Mouse (Mus musculus) forebrain, embryonic 15.5 days (tissue): ENCODE results near the gene Sema4d. TPM values are rescaled to one million over a fixed set of nuclear protein-coding genes. Genes with fewer than 3 reads are reported as not detected.

Experiments used
- ATAC-seq: fragments of 200-750 bp; cut with Nextera tagmentation; replicated peaks from 2 replicates; pipeline ENCODE4 v1.8.0; 2017; ENCODE audit warnings: mild to moderate bottlenecking, moderate TSS enrichment, moderate library complexity
- H3K27ac ChIP-seq: fragments of 300-500 bp; sonication (generic); replicated peaks from 2 replicates; pipeline ENCODE4 v1.5.1; 2015; ENCODE audit warnings: mild to moderate bottlenecking, inconsistent platforms
- H3K27me3 ChIP-seq: fragments of 300-500 bp; sonication (generic); 2 replicates; pipeline ENCODE4 v1.6.1; 2015; ENCODE audit warnings: inconsistent platforms
- H3K36me3 ChIP-seq: fragments of 300-500 bp; sonication (generic); 2 replicates; pipeline ENCODE4 v1.6.1; 2015; ENCODE audit warnings: mild to moderate bottlenecking, inconsistent platforms
- H3K4me1 ChIP-seq: fragments of 300-500 bp; sonication (generic); 2 replicates; pipeline ENCODE4 v1.6.1; 2015; ENCODE audit warnings: inconsistent platforms
- H3K4me2 ChIP-seq: fragments of 300-500 bp; sonication (generic); replicated peaks from 2 replicates; pipeline ENCODE4 v1.6.1; 2015; ENCODE audit warnings: mild to moderate bottlenecking, inconsistent platforms
- H3K4me3 ChIP-seq: fragments of 300-500 bp; sonication (generic); 2 replicates; pipeline ENCODE4 v1.5.1; 2015; ENCODE audit warnings: mild to moderate bottlenecking, inconsistent platforms
- H3K9ac ChIP-seq: fragments of 300-500 bp; sonication (generic); replicated peaks from 2 replicates; pipeline ENCODE4 v1.6.1; 2015; ENCODE audit warnings: mild to moderate bottlenecking, inconsistent platforms
- H3K9me3 ChIP-seq: fragments of 300-500 bp; sonication (generic); 2 replicates; pipeline ENCODE4 v1.6.1; 2016; ENCODE audit warnings: inconsistent platforms
- WGBS: fragments of 180-500 bp; shearing (Covaris S2); methylation state at CpG from one replicate; pipeline ENCODE4 v1.1.7; 2015; ENCODE audit warnings: mixed read lengths; 5-methylcytosine and 5-hydroxymethylcytosine counted together
- polyA plus RNA-seq: library from polyadenylated mRNA; unstranded; fragments of >200 nt; fragmentation: Nextera tagmentation; extraction: Ambion mirVana; gene quantifications from 2 replicates; pipeline ENCODE4 v1.2.1, GENCODE M21; 2015

The Sema4d gene
- polyA plus RNA-seq, 1 experiment from 2014 or later: 20.7 TPM

DNA sequence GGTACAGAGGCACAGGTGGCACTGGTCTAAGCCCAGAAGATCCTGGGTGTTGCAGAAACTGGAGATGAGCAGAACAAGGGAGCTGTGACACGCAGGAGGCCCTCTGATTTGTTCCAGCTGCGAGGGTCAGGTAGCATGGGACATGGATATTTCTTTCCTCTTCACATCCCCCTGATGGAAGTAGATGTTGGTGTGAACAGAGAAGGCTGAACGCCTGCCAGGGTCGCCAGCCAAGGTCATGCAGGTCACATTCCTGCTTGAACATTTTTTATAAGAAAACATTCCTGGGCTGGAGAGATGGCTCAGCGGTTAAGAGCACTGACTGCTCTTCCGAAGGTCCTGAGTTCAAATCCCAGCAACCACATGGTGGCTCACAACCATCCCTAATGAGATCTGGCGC is 66.2 kb downstream of the Sema4d start:
- H3K27ac ChIP-seq: no peak overlapping the region
- no peak overlapping the region for H3K4me3 ChIP-seq
- no peaks in the 10 kb centered on the region for H3K9me3 ChIP-seq
- no peaks in the 10 kb centered on the region for H3K27me3 ChIP-seq
- H3K36me3 ChIP-seq: no peaks in the 10 kb centered on the region
- H3K4me2 ChIP-seq: no peak overlapping the region
- no peak overlapping the region for H3K9ac ChIP-seq
- ATAC-seq: no peak
- H3K4me1 ChIP-seq: peaks cover 24% of the 10 kb centered on the region
- WGBS: 88% methylated on average over 7 of the region's 7 CpGs

DNA sequence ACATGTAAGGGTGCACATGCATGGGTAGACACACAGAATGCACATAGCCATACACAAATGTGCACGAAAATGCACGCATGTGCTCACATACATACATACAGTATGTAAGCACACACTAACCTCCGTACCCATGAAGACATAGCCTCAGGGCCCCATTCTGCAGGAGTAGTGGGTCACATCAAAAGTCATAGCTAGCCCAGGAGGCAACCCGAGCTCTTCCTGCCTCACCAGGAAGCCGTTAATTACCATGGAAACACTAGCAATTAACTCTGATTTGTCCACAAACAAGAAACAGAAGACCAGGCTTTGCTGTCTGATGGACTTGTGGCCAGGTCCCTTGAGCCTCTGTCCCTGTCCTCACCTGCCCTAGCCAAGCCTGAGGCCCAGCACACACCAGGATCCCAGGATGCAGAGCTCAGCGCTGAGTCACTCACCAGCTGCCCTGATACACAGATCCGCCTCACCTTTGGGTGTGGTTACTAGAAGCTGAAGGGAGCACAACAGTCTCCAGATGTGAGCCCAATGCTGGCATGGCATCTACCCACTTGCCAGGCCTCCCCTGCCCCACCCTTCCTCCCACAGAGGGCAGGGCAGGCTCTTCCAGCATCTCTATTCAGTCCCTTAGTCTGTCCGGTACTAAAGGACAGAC is 67.5 kb downstream of the Sema4d start:
- H3K36me3 ChIP-seq: no peaks in the 10 kb centered on the region
- ATAC-seq: no peak

DNA sequence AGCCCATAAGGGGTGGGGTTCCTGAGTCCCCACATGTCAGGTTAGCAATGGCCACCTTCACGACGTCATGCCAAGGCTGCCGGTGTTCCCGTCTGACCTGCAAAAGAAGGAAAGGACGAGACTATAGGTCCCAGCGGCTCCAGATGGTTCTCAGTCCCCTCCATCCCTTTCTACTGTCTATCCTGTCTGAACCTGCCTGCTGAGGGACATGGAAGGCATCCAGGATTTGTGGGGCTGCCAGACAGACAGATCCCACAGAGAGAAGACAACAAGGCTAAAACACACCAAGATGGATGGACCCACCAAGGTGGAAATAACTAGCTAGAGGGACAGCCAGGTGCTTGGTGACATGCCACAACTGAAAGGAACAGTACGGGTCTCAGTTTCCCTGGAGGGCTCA is 68.1 kb downstream of the Sema4d start:
- ATAC-seq: no peak
- Histone ChIP-seq H3K4me2 (no peak overlapping the region), H3K4me1 (peaks cover 15% of the 10 kb centered on the region), H3K27ac (no peak overlapping the region), H3K27me3 (no peaks in the 10 kb centered on the region), H3K36me3 (no peaks in the 10 kb centered on the region), H3K9me3 (no peaks in the 10 kb centered on the region), H3K9ac (no peak overlapping the region), H3K4me3 (no peak overlapping the region)
- WGBS: 83% methylated on average over 7 of the region's 7 CpGs

More for the DNA sequence above, 67.5 kb downstream of the Sema4d start:
- Histone ChIP-seq H3K9ac (no peak overlapping the region), H3K9me3 (no peaks in the 10 kb centered on the region), H3K27me3 (no peaks in the 10 kb centered on the region), H3K4me2 (no peak overlapping the region), H3K27ac (no peak overlapping the region), H3K4me1 (peaks cover 19% of the 10 kb centered on the region), H3K4me3 (no peak overlapping the region)
- 67% methylated on average over 8 of the region's 8 CpGs for WGBS

DNA sequence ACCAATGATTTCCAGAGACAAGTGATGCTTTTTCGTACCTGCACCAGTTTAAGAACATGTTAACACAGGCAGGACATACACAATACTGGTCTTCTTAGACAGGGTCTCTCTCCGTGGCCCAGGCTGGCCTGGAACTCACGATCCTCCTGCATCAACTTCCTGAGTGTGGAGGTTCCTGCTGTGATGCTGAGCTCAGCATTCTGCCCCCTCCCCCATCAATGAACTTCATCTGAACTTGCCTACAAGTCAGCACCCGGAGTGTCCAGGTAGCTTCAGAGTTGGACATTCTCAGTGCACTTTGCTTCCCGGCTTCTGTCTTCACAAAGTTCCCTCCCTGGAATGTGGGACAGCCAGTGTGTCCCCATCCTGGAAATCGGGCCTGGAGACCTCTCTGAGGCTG is 69.0 kb downstream of the Sema4d start:
- H3K9ac ChIP-seq: no peak overlapping the region
- no peaks in the 10 kb centered on the region for H3K27me3 ChIP-seq
- 85% methylated on average over 6 of the region's 6 CpGs for WGBS
- no peak overlapping the region for H3K27ac ChIP-seq
- ATAC-seq: no peak
- no peaks in the 10 kb centered on the region for H3K9me3 ChIP-seq
- H3K4me3 ChIP-seq: no peak overlapping the region
- H3K4me2 ChIP-seq: no peak overlapping the region
- H3K36me3 ChIP-seq: no peaks in the 10 kb centered on the region
- H3K4me1 ChIP-seq: peaks cover 6% of the 10 kb centered on the region

GRCm38 (mm10) chr13:51723114-51723513 is 70.4 kb downstream of the Sema4d start:
- Histone ChIP-seq H3K4me3 (no peak overlapping the region), H3K4me1 (0 out of 2 replicates have a peak, but pooled peaks cover 5% of the 10 kb centered on the region), H3K27me3 (no peaks in the 10 kb centered on the region), H3K27ac (no peak overlapping the region), H3K4me2 (no peak overlapping the region), H3K9me3 (no peaks in the 10 kb centered on the region), H3K36me3 (peaks cover 8% of the 10 kb centered on the region; the same call in 1 of the 2 replicates), H3K9ac (no peak overlapping the region)
- ATAC-seq: no peak
- WGBS: 86% methylated on average over 5 of the region's 5 CpGs

- no peaks in the 10 kb centered on the region for H3K9me3 ChIP-seq
- 93% methylated on average over 4 of the region's 4 CpGs for WGBS
- ATAC-seq: no peak
These were observed 73.0 kb downstream of the Sema4d start for GRCm38 (mm10) chr13:51720556-51720955.

DNA sequence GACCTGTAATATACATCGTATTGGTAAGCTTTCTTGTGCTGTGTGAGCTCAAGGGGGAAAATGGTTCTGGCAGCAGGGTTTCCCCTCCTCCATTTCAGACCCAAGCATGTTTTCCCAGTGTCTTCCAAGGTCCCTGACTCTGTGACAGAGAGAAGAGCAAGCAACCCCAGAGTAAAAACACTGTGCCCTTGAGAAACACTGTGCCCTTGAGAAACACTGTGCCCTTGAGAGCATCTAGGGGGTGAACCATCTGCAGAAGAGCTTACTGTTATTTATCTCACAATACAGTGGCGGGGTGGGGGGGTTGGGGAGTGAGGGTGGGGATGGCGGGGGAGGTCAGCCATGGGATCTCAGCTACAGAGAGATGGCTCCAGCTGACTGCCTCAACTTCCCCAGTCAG is 74.3 kb downstream of the Sema4d start:
- no peaks in the 10 kb centered on the region for H3K27me3 ChIP-seq
- 76% methylated on average over 3 of the region's 3 CpGs for WGBS
- H3K4me2 ChIP-seq: no peak overlapping the region

More at GRCm38 (mm10) chr13:51720556-51720955, 73.0 kb downstream of the Sema4d start:
- Histone ChIP-seq H3K4me2 (no peak overlapping the region), H3K4me3 (no peak overlapping the region), H3K9ac (no peak overlapping the region), H3K4me1 (no peaks in the 10 kb centered on the region), H3K27ac (no peak overlapping the region), H3K27me3 (no peaks in the 10 kb centered on the region), H3K36me3 (peaks cover 8% of the 10 kb centered on the region; the same call in 1 of the 2 replicates)

GRCm38 (mm10) chr13:51716350-51717263 is 76.9 kb downstream of the Sema4d start:
- H3K36me3 ChIP-seq: peaks cover 22% of the 10 kb centered on the region
- H3K4me2 ChIP-seq: no peak overlapping the region
- ATAC-seq: no peak
- H3K4me3 ChIP-seq: no peak overlapping the region
- no peaks in the 10 kb centered on the region for H3K27me3 ChIP-seq
- no peaks in the 10 kb centered on the region for H3K9me3 ChIP-seq
- H3K9ac ChIP-seq: no peak overlapping the region
- no peaks in the 10 kb centered on the region for H3K4me1 ChIP-seq
- no peak overlapping the region for H3K27ac ChIP-seq
- WGBS: 80% methylated on average over 8 of the region's 8 CpGs

More for the DNA sequence above, 74.3 kb downstream of the Sema4d start:
- no peak overlapping the region for H3K27ac ChIP-seq
- no peak for ATAC-seq
- no peak overlapping the region for H3K4me3 ChIP-seq
- H3K9me3 ChIP-seq: no peaks in the 10 kb centered on the region
- no peak overlapping the region for H3K9ac ChIP-seq
- peaks cover 15% of the 10 kb centered on the region for H3K36me3 ChIP-seq
- H3K4me1 ChIP-seq: no peaks in the 10 kb centered on the region

DNA sequence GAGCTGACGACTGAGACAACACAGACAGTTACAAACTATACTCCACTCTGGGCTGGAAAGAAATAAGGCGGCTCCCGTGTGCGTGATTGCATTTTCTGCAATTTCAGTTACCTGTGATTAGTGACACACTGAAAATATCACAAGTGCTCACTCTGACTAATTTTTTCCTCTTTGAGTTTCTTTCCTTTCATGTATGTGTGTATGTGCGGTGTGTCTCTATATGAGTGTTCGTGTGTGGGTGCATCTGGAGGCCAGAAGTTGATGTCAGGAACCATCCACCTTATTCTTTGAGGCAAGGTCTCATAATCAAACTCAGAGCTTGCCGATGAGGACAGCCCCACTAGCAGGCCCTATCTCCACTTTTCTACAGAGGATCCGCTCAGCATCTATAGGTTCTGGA is 81.5 kb downstream of the Sema4d start:
- Histone ChIP-seq H3K4me2 (no peak overlapping the region), H3K4me1 (no peaks in the 10 kb centered on the region), H3K9me3 (no peaks in the 10 kb centered on the region), H3K9ac (no peak overlapping the region), H3K27me3 (no peaks in the 10 kb centered on the region), H3K27ac (no peak overlapping the region), H3K4me3 (no peak overlapping the region), H3K36me3 (peaks cover 34% of the 10 kb centered on the region)
- 96% methylated on average over 8 of the region's 8 CpGs for WGBS
- ATAC-seq: no peak

- Histone ChIP-seq H3K4me1 (no peaks in the 10 kb centered on the region), H3K4me3 (no peak overlapping the region), H3K9me3 (no peaks in the 10 kb centered on the region), H3K36me3 (peaks cover 34% of the 10 kb centered on the region), H3K9ac (no peak overlapping the region), H3K27ac (no peak overlapping the region), H3K4me2 (no peak overlapping the region), H3K27me3 (no peaks in the 10 kb centered on the region)
- WGBS: 65% methylated on average over 7 of the region's 7 CpGs
- ATAC-seq: no peak
These were observed 82.8 kb downstream of the Sema4d start for GRCm38 (mm10) chr13:51710738-51711137.

- Histone ChIP-seq H3K27ac (no peak overlapping the region), H3K9me3 (no peaks in the 10 kb centered on the region), H3K27me3 (no peaks in the 10 kb centered on the region), H3K4me2 (no peak overlapping the region), H3K9ac (no peak overlapping the region), H3K4me1 (no peaks in the 10 kb centered on the region), H3K4me3 (no peak overlapping the region), H3K36me3 (peaks cover 29% of the 10 kb centered on the region)
- no peak for ATAC-seq
- WGBS: 79% methylated on average over 22 of the region's 22 CpGs
These were observed 87.4 kb downstream of the Sema4d start for GRCm38 (mm10) chr13:51705882-51706854.
